Mouse (Mus musculus) MEL (cell line): ENCODE results near the gene Tyw1. TPM values are rescaled to one million over a fixed set of nuclear protein-coding genes. Genes with fewer than 3 reads are reported as not detected.

Experiments used
- DNase-seq: peaks from one replicate; pipeline ENCODE4 v3.0.0; 2011; ENCODE audit warnings: low read depth, low spot score
- H3K27ac ChIP-seq: 2 replicates; pipeline ENCODE4 v1.5.1; 2012; ENCODE audit warnings: low read depth, mild to moderate bottlenecking, control low read depth, low read length, moderate library complexity; ENCODE audit not compliant: control insufficient read depth
- H3K27me3 ChIP-seq, 2 experiments: fragments of 150-350 bp in 1 of 2; sonication (generic) in 1 of 2; 2 replicates each; pipeline ENCODE4 v1.6.1; 2012; ENCODE audit warnings: low read length in 2 of 2, mild to moderate bottlenecking in 2 of 2, improper control_type of control experiment in 1 of 2, moderate library complexity in 1 of 2; ENCODE audit not compliant: insufficient read depth in 2 of 2, control insufficient read depth in 1 of 2
- H3K36me3 ChIP-seq, 2 experiments: 2 replicates each; pipeline ENCODE4 v1.6.1; 2012 to 2014; ENCODE audit warnings: low read length in 2 of 2, improper control_type of control experiment in 1 of 2, inconsistent platforms in 1 of 2, mild to moderate bottlenecking in 1 of 2; ENCODE audit not compliant: insufficient read depth in 2 of 2, control insufficient read depth in 1 of 2
- H3K4me1 ChIP-seq, 2 experiments: fragments of 150-350 bp in 1 of 2; sonication (generic) in 1 of 2; 2 replicates each; pipeline ENCODE4 v1.6.1; 2012; ENCODE audit warnings: low read length in 2 of 2, improper control_type of control experiment in 1 of 2, mild to moderate bottlenecking in 1 of 2; ENCODE audit not compliant: insufficient read depth in 2 of 2, control insufficient read depth in 1 of 2
- H3K4me3 ChIP-seq, 2 experiments: fragments of 150-350 bp in 1 of 2; sonication (generic) in 1 of 2; 2 replicates each; pipeline ENCODE4 v1.5.1; 2012; ENCODE audit warnings: low read depth in 2 of 2, low read length in 2 of 2, mild to moderate bottlenecking in 2 of 2, moderate library complexity in 2 of 2, control low read depth in 1 of 2, improper control_type of control experiment in 1 of 2; ENCODE audit not compliant: control insufficient read depth in 1 of 2, insufficient read depth in 1 of 2
- H3K79me2 ChIP-seq: 2 replicates; pipeline ENCODE4 v1.6.1; 2012; ENCODE audit warnings: mild to moderate bottlenecking, low read length, moderate library complexity; ENCODE audit not compliant: control insufficient read depth, poor library complexity, insufficient read depth
- H3K9ac ChIP-seq: 2 replicates; pipeline ENCODE4 v1.6.1; 2012; ENCODE audit warnings: low read depth, mild to moderate bottlenecking, control low read depth, low read length, moderate library complexity; ENCODE audit not compliant: control insufficient read depth, poor library complexity, severe bottlenecking
- H3K9me3 ChIP-seq: fragments of 150-350 bp; sonication (generic); replicated peaks from 2 replicates; pipeline ENCODE4 v1.6.1; 2012; ENCODE audit warnings: mild to moderate bottlenecking, low read length, improper control_type of control experiment, moderate library complexity; ENCODE audit not compliant: insufficient read depth
- BHLHE40 ChIP-seq: IDR thresholded peaks from 2 replicates; pipeline ENCODE4 v1.6.1; 2012; ENCODE audit warnings: low read depth, mild to moderate bottlenecking, inconsistent platforms, low read length, improper control_type of control experiment, borderline replicate concordance
- CHD1 ChIP-seq: IDR thresholded peaks from 2 replicates; pipeline ENCODE4 v1.6.1; 2012; ENCODE audit warnings: low read depth, mild to moderate bottlenecking, inconsistent platforms, low read length, improper control_type of control experiment
- CHD2 ChIP-seq: IDR thresholded peaks from 2 replicates; pipeline ENCODE4 v1.6.1; 2011; ENCODE audit warnings: low read length, improper control_type of control experiment
- GABPA ChIP-seq: IDR thresholded peaks from 2 replicates; pipeline ENCODE4 v1.6.1; 2012; ENCODE audit warnings: low read depth, mild to moderate bottlenecking, inconsistent platforms, low read length, improper control_type of control experiment, moderate library complexity
- HCFC1 ChIP-seq: IDR thresholded peaks from 2 replicates; pipeline ENCODE4 v1.6.1; 2012; ENCODE audit warnings: low read depth, mild to moderate bottlenecking, inconsistent platforms, low read length, improper control_type of control experiment, moderate library complexity
- MAX ChIP-seq: IDR thresholded peaks from 2 replicates; pipeline ENCODE4 v1.6.1; 2011; ENCODE audit warnings: low read length, improper control_type of control experiment
- MEF2A ChIP-seq: IDR thresholded peaks from 2 replicates; pipeline ENCODE4 v1.6.1; 2014; ENCODE audit warnings: low read depth, mild to moderate bottlenecking, inconsistent platforms, low read length, improper control_type of control experiment; ENCODE audit not compliant: poor library complexity, insufficient replicate concordance, severe bottlenecking; ENCODE audit errors: extremely low read depth
- MXI1 ChIP-seq: IDR thresholded peaks from 2 replicates; pipeline ENCODE4 v1.6.1; 2011; ENCODE audit warnings: mild to moderate bottlenecking, low read depth, low read length, improper control_type of control experiment
- MYB ChIP-seq: IDR thresholded peaks from 2 replicates; pipeline ENCODE4 v1.6.1; 2011; ENCODE audit warnings: mild to moderate bottlenecking, low read depth, low read length, improper control_type of control experiment
- MYC ChIP-seq: IDR thresholded peaks from 2 replicates; pipeline ENCODE4 v1.6.1; 2011; ENCODE audit warnings: low read depth, mild to moderate bottlenecking, low read length, improper control_type of control experiment, moderate library complexity
- NELFE ChIP-seq: IDR thresholded peaks from 2 replicates; pipeline ENCODE4 v1.6.1; 2011; ENCODE audit warnings: low read depth, low read length, improper control_type of control experiment
- NRF1 ChIP-seq: IDR thresholded peaks from 2 replicates; pipeline ENCODE4 v1.6.1; 2014; ENCODE audit warnings: low read depth, mild to moderate bottlenecking, inconsistent platforms, low read length, improper control_type of control experiment, moderate library complexity; ENCODE audit not compliant: poor library complexity, insufficient read depth, severe bottlenecking
- POLR2AphosphoS2 ChIP-seq: IDR thresholded peaks from 2 replicates; pipeline ENCODE4 v1.6.1; 2011; ENCODE audit warnings: low read length, improper control_type of control experiment
- POLR2AphosphoS5 ChIP-seq: IDR thresholded peaks from 2 replicates; pipeline ENCODE4 v1.6.1; 2012; ENCODE audit warnings: low read depth, borderline replicate concordance, mild to moderate bottlenecking, inconsistent platforms, low read length, moderate library complexity, mixed read lengths
- RAD21 ChIP-seq: IDR thresholded peaks from 2 replicates; pipeline ENCODE4 v1.6.1; 2011; ENCODE audit warnings: mild to moderate bottlenecking, low read depth, low read length, improper control_type of control experiment
- SIN3A ChIP-seq: IDR thresholded peaks from 2 replicates; pipeline ENCODE4 v1.6.1; 2012; ENCODE audit warnings: low read length, improper control_type of control experiment, inconsistent platforms
- SMC3 ChIP-seq: IDR thresholded peaks from 2 replicates; pipeline ENCODE4 v1.6.1; 2011; ENCODE audit warnings: low read depth, low read length, improper control_type of control experiment
- TAL1 ChIP-seq: IDR thresholded peaks from 2 replicates; pipeline ENCODE4 v1.6.1; 2012; ENCODE audit warnings: mild to moderate bottlenecking, inconsistent platforms, low read length, moderate library complexity, mixed read lengths
- UBTF ChIP-seq: IDR thresholded peaks from 2 replicates; pipeline ENCODE4 v1.6.1; 2012; ENCODE audit warnings: low read depth, mild to moderate bottlenecking, inconsistent platforms, low read length, improper control_type of control experiment, moderate library complexity, borderline replicate concordance; ENCODE audit not compliant: insufficient read depth
- USF1 ChIP-seq: IDR thresholded peaks from 2 replicates; pipeline ENCODE4 v1.6.1; 2014; ENCODE audit warnings: low read depth, mild to moderate bottlenecking, inconsistent platforms, low read length, improper control_type of control experiment, moderate library complexity
- USF2 ChIP-seq, 2 experiments: IDR thresholded peaks; 2 replicates each; pipeline ENCODE4 v1.6.1; 2011 to 2012; ENCODE audit warnings: improper control_type of control experiment in 2 of 2, low read length in 2 of 2, borderline replicate concordance in 1 of 2, inconsistent platforms in 1 of 2, low read depth in 1 of 2, mild to moderate bottlenecking in 1 of 2; ENCODE audit not compliant: insufficient read depth in 1 of 2
- ZC3H11A ChIP-seq: IDR thresholded peaks from 2 replicates; pipeline ENCODE4 v1.6.1; 2012; ENCODE audit warnings: low read depth, mild to moderate bottlenecking, inconsistent platforms, low read length, improper control_type of control experiment
- ZKSCAN1 ChIP-seq: IDR thresholded peaks from 2 replicates; pipeline ENCODE4 v1.6.1; 2012; ENCODE audit warnings: low read depth, mild to moderate bottlenecking, inconsistent platforms, low read length, improper control_type of control experiment, moderate library complexity
- ZNF384 ChIP-seq: IDR thresholded peaks from 2 replicates; pipeline ENCODE4 v1.6.1; 2012; ENCODE audit warnings: low read depth, mild to moderate bottlenecking, inconsistent platforms, low read length, improper control_type of control experiment
- polyA plus RNA-seq, 2 experiments: library from polyadenylated mRNA; stranded (reverse) in 1 of 2; unstranded in 1 of 2; fragments of >175 nt in 1 of 2; fragments of >200 nt in 1 of 2; gene quantifications; 2 replicates each; pipeline versions ENCODE4 v1.2.1 to v1.2.4; 2012; ENCODE audit warnings: low replicate concordance in 2 of 2, low read depth in 1 of 2; ENCODE audit not compliant: insufficient read length in 2 of 2, insufficient read depth in 1 of 2, missing spikeins in 1 of 2
- total RNA-seq: library from RNA; depleted of rRNA; stranded (reverse); fragments of 300-350 nt; gene quantifications from 2 replicates; pipeline ENCODE4 v1.2.3, GENCODE M21; 2012

The Tyw1 gene
- total and polyA plus RNA-seq, 3 experiments = 33.3 to 133 (median 38.8) TPM

DNA sequence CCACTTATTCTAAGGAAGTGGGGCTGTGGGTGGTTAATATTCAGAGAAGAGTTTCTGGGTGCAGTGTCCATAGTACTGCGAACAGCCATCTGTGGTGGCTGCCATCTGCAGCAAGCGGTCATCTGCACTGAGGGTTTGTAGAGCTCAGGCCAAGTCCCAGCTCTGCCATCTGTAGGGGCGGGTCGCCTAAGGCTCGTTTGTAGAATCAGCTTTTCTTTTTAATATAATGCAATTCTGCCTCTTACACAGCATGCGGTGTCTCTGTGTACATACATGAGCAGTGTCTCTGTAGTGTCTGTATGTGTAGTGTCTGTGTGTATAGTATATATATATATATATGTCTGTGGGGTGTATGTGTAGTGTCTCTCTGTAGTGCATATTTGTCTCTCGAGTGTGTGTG is 78.1 kb downstream of the Tyw1 start:
- TF ChIP-seq ZNF384 (no peak), NRF1 (no peak), USF1 (no peak), ZC3H11A (no peak), MEF2A (no peak), TAL1 (no peak), POLR2AphosphoS2 (no peak), MYC (no peak), BHLHE40 (no peak), CHD2 (no peak), MXI1 (no peak), NELFE (no peak), HCFC1 (no peak), MAX (no peak)
- TF ChIP-seq, all 39 proteins: peak for 0
- Histone ChIP-seq H3K9ac (no peak overlapping the region), H3K27me3 (no peaks in the 10 kb centered on the region), H3K4me3 (no peak overlapping the region), H3K27ac (no peak overlapping the region), H3K79me2 (no peaks in the 10 kb centered on the region), H3K9me3 (no peaks in the 10 kb centered on the region), H3K4me1 (no peaks in the 10 kb centered on the region), H3K36me3 (peaks cover 2 to 3% of the 10 kb centered on the region in 2 experiments; a peak in 3 of 4 replicates)
- DNase-seq = no peak

GRCm38 (mm10) chr5:130333971-130334370 is 78.6 kb downstream of the Tyw1 start:
- Histone ChIP-seq H3K9me3 (no peaks in the 10 kb centered on the region), H3K36me3 (peaks cover 2 to 3% of the 10 kb centered on the region in 2 experiments; a peak in 3 of 4 replicates), H3K27ac (no peak overlapping the region), H3K4me1 (no peaks in the 10 kb centered on the region), H3K27me3 (no peaks in the 10 kb centered on the region), H3K4me3 (no peak overlapping the region), H3K9ac (no peak overlapping the region), H3K79me2 (no peaks in the 10 kb centered on the region)
- DNase-seq = no peak
- TF ChIP-seq NELFE (no peak), RAD21 (no peak), GABPA (no peak), SMC3 (no peak), ZKSCAN1 (no peak), CHD1 (no peak), UBTF (no peak), MYB (no peak), TAL1 (no peak), SIN3A (no peak), USF2 (IDR thresholded peaks at IDR 0.05; ENCODE audit: borderline replicate concordance in 1 of 2, insufficient read depth in 1 of 2, low read depth in 1 of 2, low read length in 2 of 2) (no peak), POLR2AphosphoS5 (no peak)
